Mouse (Mus musculus): ENCODE results near the gene Fignl2. TPM values are rescaled to one million over a fixed set of nuclear protein-coding genes. Genes with fewer than 3 reads are reported as not detected.

Gene Fignl2
- polyA plus RNA-seq, 2 experiments from 2014 or later = not detected

DNA sequence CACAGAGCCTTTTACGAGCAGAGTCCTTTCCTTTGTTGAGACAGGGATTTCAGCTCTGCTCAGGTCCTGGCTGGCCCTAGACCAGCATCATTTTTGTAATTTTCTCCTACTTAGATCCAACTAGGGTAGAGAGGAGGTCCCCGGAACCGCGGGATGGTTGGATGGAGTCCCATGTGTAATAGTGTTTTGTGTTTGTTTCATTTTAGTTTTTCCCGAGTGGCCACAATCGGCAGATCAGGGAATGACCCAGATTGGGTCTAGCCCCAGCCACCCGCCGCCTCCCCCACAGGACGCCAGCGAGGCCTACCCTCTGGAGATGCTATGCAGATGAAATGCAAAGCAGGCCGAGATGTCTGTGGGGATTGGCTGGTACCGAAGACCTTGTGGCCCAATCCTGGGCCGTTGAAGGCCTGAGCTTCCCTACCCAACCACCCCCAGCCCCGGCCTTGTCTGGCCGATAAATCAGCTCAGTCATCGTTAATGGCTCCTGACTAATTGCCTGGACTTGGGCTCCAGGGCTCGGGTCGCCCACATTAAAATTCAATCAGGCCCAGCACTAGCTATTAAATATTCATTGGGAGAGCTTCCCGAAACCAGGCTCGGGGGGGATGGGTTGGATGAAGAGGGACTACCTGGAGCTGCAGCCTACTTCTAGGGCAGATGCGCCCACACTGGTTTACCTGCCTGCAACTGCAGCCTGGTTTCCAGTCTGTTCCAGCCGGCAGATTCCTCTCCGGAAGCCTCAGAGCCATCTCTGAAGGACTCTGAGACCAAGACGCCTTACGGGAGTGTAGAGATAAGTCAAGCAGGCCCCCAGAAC is 14.7 kb upstream of the Fignl2 start:
- ATAC-seq = no peak

DNA sequence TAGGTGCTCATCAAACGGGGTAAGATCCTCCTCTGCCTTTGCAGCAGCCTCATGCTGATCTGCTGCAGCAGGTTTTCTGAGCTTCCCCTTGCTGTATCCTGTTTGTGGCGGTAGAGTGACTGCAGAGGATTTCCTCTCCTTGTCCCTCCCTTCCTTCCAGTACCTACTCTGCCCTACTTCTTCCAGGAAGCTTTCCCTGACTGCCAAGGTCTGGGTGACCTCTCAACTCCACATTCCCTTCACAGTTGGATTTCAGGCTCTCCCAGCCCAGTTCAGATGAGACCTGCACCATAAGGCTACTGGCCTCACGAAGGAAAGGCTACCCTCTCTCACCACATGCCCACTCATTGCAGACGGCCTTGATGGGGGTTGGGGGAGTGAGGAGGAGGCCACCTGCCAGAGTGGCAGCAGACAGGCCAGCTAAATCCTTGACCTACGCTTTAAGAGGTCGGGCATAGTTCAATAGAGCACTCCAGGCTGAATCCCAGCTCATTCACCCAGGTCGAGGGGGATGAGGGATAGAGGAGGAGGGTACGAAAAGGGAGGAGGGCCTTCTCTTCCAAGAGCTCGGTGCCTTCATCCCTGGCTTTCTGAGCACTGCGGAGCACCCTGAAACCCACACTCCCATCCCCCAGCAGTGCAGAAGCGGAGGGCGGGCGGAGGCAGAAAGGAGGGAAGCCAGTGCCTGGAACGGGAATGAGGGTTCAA is 13.9 kb upstream of the Fignl2 start:
- ATAC-seq = no peak

DNA sequence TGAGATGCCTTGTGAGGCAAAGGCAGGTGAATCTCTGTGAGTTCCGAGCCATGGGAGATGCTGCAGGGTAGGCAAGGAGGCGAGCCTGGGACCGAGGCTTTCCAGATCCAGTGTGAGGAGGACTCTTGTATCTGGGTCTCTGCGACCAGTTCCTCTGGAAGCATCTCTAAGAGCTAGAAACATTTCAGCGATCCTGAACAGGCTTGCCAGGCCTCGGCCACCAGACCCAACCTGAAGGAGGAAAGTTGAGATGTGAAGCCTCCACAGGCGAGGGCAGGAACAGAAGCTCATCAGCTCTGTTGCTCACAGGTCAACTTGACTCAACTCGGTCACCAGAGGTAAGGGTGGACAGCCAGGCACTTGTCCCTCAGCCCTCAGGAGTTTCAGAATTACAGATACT is 13.2 kb upstream of the Fignl2 start:
- no peak for ATAC-seq

DNA sequence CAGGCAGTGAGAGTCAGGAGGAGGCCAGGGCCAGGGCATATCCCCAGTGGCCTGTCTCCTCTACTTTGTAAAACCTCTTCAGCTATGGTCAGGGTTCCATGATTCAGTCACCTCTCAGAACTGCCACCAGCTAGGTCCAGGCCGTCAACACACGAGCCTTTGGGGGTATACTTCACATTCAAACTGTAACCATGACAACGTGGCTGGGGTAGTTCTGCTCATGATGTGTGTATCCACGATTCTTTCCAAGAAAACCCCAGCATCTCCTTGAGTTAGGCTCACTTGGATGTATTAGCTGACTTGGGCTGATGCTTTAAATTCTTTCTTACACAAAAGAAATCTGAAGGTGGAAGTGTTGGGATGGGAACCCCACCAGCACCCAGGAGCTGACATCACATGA is 9.9 kb upstream of the Fignl2 start:
- ATAC-seq = no peak

DNA sequence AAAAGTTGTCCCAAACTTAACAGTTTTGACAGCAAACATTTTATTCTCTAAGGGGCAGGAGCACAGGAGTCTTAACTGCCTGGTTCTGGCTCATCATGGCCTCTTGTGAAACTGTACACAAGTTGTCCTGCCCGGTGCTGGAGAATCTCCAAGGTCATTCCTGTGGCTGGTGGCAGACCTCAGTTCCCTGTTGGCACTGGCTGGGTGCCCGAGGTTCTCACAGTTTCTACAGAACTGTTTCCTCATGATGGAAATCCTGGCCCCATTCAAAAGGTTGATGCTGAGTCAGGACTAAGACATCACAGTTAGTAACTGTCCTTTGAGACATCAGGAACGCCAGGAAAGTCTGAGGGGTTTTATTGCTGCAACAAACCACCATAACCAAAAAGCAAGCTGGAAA is 8.6 kb upstream of the Fignl2 start:
- ATAC-seq = no peak

DNA sequence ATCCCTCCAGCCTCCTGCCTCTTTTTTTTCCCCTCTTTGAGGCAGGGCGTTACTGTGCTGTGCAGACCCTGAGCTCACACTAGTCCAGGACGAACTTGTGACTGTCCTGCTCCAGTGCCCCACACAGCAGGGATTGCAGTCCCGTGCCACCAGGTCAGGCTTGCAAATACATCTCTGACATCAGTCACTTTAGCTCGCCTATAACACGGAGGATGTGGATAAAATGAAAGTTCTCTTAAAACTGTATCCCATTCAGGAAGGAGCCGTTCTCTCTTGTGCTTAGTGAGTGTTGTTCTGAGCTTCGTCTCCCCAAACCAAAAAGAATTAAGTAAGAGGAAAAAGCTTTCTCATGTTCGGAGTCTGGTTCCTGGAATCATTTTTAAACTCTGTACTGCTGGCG is 8.1 kb upstream of the Fignl2 start:
- ATAC-seq = no peak

DNA sequence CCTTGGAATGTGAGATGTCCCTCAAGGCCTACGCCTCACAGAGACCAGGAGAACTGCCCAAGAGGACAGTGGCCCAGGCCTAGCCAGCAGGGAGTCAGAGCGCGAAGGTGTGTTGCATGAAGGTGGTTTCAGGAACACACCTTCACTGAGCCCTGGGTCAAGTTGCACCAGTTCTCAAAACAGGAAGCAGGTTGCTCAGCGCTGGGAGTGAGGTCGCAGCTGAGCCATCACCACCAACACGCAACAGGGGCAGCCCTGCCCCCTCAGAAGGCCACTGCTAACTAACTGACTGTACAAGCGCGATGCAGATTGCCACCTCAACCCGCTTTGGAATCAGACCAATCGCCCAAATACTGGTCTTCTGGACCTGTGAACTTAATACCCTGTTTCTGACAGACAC is 6.1 kb upstream of the Fignl2 start:
- ATAC-seq = no peak

DNA sequence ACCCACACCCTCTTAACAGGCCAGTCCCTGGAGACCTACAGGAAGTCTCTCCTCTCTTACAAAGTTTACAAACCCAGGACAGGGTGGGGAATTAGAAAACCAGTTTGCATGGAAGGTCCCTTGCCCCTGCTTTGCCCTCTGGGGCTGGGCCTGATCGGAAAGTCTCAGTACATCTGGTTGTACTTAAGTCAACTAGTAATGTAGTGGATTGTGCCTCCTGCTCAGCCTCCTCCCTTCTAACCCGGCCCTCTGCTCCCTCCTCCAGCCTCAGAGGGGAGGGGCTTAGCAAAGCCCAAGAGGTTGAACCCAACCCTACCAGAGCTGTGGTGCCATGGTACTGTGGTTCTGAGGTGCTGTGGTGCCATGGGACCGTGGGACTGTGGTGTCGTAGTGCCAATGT is 3.9 kb upstream of the Fignl2 start:
- ATAC-seq = no peak

DNA sequence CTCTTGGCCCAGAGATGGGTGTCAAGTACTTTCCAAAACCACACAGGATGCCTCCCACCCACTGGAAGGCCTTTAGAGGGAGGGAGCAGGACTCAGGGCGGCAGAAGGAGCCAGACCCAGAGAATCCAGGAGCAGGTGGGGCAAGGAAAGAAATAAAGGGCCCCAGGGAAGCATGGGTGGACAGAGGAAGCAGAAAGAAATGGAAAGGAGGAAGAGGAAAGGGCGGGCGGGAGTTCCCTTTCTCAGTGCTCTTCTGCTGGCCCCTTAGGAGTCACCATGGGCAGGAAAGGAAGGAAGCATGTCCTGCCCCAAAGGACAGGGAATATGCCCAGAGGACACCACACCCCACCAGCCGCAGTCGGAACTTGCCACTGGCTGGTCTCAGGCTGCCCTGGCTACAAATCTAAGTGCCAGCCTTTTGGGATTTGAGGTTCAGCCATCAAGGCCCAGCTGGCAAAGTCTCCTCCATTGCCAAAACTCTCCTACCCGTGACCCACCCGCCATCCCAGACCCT is 2.7 kb upstream of the Fignl2 start:
- ATAC-seq = no peak

DNA sequence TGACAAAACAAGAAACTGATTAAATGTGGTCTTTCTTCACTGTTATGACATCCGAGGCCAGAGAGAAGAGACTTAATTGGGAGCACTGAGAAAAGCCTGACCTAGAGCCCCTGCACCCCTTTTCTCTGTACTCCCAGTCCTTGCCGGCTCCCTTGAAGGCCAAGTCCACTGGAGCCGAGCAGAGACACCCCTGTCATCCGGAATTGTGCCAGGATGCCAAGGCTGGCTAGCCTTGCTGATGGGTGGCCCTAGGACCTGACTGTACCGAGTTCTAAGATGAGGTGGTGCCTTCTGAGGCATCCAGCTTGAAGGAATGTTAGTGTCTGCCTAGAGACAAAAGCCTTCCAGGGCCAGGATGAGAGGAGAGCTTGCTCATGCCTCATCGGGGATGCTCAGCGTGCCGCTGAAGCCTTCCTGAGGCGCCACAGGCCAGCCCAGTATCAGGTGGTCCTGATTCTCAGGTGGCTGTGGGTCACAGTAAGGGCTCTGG is 1.7 kb upstream of the Fignl2 start:
- no peak for ATAC-seq

DNA sequence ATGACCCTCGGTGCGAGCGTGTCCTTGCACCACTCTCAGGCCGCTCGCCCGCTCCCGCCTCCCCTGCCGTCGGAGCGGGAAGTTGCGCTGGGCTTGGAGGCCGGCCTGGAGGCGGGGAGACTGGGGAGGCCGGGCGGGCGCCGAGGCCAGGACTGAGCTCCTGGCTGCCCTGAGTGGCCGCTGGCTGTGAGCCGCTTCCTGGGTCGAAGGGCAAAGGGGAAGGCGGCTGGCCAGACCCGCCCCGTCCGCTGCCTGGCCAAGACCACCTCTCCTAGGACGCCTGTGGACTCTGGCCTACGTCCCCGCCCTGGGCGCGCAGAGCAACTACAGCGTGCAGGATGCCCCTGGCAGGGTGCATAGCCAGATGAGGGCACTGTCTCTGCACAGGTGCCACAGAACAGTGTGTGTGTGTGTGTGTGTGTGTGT is 377 bp upstream of the Fignl2 start:
- no peak for ATAC-seq

DNA sequence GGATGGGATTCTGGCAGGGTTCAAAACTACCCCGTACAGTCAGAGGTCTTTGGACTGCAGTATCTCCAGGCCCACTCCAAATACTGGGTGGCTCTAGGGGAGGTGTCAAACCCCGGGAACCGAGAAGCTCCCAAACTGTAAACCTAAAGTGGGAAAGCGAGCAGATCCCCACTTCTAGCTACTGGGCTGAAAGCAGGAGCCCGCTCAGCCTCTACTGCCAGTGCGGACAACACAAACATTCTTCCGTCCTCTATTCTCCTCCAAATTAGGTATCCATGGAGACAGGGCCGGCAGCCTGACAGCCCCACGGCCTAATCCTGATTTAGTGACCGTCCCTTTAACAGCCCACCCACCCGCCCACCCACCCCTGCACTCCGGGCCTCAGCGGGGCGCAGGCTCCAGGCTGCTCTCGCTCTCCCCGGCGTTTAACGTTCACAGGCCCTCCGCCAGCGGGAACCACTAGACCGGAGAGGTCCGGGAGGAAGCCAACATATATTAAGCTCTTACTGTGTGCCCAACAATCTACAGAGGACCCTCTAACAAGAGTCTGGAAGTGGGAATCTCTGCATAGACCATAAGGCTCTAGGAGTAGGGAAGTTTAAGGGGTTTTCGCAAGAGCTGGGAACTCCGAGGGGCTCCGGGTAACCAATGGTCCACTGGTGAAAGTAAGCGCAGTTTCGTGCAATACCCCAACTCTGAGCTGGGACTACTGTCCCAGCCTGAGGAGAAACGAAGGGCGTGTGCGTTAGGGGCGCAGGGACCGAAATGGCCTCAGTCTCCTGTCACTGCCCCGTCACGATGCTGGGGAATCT is 1.2 kb downstream of the Fignl2 start:
- no peak for ATAC-seq

DNA sequence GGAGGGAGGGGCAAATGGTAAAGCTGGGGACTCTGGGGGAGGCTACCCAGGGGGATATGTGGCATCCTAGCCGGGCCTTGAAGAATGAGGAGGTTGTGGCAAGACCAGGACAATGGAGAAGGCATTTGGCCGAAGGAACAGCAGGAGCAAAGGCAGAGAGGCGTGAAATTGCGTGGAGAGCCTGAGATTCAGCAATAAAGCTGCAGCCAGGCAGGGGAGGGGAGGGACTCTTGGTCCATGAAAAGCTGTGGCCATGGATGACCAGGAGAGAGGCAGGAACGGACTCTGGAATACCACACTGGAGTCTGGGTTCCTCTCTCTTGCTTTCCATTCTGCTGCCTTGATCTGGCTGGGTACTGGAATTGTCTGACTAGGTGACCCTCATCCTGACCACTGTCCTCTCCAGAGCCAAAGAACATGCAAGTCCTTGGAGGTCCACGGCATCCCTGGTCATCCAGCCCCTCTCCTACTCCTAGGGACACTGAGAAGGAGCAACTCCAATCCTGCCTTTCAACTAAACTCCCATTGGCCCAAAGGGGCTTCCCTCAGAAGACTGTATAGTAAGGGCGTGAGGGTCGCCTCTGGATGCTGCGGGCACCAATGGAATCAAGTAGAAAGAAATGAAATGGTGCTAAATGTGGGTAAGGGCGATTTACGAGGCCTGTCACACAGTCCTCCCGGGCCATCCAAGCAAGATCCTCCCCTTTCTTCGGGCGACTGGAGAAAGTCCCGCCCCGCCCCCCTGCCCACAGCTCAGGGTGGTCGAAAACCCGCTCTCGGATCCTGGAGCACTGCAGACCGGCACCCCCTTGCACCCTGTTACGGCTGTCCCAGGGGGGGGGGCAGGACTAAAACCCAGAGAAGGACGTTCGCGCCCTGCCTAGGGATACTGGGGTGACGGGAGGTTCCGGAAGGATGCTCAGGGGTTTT is 2.0 kb downstream of the Fignl2 start:
- ATAC-seq = no peak

DNA sequence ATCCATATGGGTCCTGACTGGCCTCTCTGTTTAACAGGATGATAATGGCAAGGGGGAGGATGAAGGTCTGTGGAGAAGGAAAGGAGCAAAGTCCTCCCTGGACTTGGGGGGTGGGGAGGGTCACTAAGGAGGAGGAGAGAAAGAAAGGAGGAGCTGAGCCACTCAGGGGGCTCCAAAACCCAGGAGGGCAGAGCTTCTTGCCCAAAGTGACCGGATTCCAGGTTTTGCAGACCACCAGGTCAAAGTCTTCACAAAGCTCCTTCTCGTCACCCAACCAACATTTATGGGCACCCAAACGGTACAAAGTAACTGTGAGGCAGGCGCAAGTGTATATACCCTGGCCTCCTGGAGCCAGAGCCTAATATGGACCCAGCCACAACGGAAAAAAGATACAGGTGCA is 2.7 kb downstream of the Fignl2 start:
- no peak for ATAC-seq

DNA sequence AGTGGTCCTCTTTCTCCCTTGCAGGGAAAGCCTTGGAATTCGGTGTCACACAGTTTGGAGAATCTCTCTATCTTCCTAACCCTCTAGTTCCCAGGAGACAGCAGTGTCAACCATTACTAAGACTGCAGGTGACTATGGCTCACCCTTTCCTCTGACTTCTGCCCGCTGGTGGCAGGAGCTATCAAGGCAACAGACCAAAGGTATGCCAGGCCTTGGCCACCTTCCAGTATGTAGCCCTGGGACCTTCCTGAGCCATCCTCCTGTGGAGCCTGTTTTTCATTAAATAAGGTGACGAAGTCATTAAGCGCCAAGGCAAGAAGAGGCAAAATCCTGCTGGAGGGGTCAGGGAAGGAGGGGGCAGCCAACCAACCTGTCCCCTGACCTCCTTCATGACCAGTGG is 3.2 kb downstream of the Fignl2 start:
- ATAC-seq = no peak

DNA sequence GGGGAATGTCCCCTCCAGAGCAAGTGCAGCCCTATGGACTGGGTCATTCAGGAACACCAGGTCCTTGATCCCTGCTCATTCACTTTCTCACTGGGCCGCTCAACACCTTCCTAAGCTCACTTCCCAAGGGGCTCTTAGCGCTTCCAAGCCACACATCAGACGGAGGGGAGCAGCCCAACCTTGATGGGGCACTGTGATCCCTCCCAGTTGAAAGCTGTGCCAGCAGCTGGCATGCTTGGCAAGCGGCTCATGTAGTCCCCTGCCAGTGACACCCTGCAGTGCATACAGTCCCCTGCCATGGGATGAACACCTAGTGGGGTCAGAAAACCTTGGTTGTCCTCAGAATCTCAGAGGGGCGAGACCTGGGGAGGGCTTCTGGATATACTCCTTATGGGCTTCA is 4.3 kb downstream of the Fignl2 start:
- ATAC-seq = no peak

DNA sequence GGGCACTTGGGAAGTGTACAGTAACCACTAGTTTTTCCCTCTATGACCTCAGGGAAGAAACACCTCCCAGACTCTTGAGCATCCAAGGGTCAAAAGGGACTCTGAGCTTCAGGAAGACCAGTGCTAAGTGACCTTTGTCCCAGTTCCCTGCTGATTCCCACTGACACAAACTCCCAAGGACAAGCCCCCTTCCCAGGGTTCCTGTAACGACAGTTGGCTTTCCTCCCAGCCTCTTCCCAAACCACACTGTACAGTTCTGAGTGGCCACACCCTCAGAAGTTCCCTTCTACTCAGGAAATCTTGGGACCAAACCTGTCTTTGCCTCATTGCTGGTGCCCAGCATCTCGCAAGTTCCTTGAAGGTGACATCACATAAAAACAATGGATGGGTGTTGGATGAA is 5.6 kb downstream of the Fignl2 start:
- no peak for ATAC-seq

DNA sequence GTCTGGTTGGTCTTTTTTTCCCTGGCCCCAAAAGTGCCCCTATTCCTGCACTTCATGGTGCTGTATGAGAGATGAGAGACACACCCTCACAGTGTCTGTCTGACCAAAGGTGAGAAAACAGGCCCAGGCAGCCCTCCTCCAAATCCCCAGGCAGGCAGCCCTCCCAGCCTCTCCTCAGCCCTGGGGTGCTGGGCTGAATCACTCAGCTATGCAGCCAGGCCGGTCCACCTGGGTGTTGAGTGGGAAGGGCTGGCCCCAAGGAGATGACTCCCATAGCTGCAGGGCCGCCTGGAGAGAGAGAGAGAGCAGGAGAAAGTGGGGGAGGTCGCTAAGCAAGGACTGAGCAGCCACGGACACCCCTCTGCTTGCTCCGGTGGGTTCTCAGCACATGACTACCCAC is 7.6 kb downstream of the Fignl2 start:
- no peak for ATAC-seq

DNA sequence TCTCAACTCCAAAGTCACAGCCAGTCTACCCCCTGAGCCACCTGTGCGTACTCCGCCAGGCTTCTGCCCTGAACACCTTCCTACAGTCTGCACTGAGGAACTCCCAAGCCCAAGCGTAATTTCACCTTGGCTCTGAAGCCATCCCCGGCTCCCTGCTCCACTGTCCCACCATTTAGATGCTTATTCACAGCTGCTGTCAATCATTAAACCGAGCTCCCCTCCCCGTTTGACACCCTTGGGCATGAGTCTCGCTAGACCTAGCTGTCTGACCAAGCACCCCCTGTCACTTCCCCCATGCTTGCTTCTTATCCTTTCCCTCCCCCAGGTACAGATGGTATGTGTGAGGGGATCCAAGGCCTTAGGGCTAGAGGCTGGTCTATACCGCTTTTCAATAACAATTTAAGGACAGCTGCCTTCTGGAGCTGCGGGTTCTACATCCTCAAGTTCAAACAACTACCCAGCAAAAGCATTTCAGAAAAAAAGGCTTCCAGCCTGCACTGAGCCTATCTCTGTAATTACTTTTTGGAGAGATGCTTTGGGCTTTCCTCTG is 8.7 kb downstream of the Fignl2 start:
- no peak for ATAC-seq

DNA sequence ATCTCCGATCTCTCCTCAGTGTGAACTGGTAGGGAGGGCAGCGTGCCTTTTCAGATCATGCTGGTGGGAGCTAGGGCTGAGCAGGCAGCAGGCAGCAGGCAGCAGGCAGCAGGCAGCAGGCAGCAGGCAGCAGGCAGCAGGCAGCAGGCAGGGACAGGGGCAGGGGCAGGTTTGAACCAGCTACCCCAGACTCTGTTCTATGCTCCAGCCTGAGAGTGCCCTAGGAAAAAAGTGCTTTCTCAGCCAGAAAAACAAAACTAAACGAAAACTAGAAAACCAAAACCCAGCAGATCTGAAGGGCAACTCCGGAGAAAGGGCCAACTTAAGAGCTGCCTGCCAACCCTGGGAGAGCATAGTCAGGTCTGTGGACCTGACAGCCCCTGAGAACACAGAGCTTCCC is 9.7 kb downstream of the Fignl2 start:
- ATAC-seq = no peak

DNA sequence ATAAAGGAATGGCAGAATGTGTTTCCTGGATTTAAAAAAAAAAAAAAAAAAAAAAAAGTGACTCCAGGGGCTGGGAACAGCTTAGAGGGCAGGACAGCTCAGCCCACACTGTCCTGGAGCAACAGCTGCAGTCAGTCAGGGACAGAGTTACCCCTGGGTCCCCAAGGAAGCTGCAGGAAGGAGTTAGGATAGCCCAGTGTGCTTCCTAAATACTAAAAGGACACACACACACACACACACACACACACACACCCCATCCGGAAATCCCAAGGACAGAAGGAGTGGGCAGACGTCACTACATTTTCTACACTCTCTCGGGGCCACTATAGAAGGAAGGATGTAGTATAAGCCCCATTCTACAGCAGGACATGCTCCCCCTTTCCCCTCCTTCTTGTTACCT is 10.3 kb downstream of the Fignl2 start:
- ATAC-seq = no peak

Measured in CD4-positive, CD25-positive, alpha-beta regulatory T cell, adult 4 months (primary cell).